Mouse (Mus musculus) Patski (cell line): Measurements from ENCODE around the gene Ppp4r1. TPM values are rescaled to one million over a fixed set of nuclear protein-coding genes. Genes with fewer than 3 reads are reported as not detected.

ENCODE experiments used
- ATAC-seq: fragments of 100-300 bp; one replicate; pipeline ENCODE4 v1.8.0; 2021
- CTCF ChIA-PET: fragments of 350-600 bp; sonication (Branson Sonifier 250); formaldehyde crosslinking; loops from one replicate; lab custom pipeline; 2022; ENCODE audit warnings: inconsistent platforms; lab: Charles Lee
- POLR2A ChIA-PET: fragments of 350-600 bp; sonication (Branson Sonifier 250); formaldehyde crosslinking; loops from one replicate; lab custom pipeline; 2022; ENCODE audit warnings: antibody characterized with exemption, inconsistent platforms; lab: Charles Lee
- DNase-seq: peaks from one replicate; pipeline ENCODE4 v3.0.0-alpha.2; 2011; ENCODE audit warnings: low read depth, low spot score
- H3K27me3 ChIP-seq: fragments of 371-371 bp; one replicate; pipeline ENCODE4 v1.5.1; 2021
- CTCF ChIP-seq: fragments of 100-300 bp; IDR thresholded peaks from one replicate; pipeline ENCODE4 v1.5.1; 2021
- in situ Hi-C: fragments of 300-500 bp; cut with MboI; formaldehyde crosslinking; loops from 3 replicates; pipeline ENCODE4 v1.11.1; 2018; ENCODE audit warnings: low pct_unique_long_range_greater_than_20kb, mixed read lengths
- polyA plus RNA-seq: library from polyadenylated mRNA; unstranded; gene quantifications from one replicate; pipeline ENCODE4 v1.2.3, GENCODE M21; 2021

The Ppp4r1 gene
- polyA plus RNA-seq, 1 experiment from 2014 or later = 82.3 TPM

- ChIA-PET CTCF (no interaction called here), POLR2A (no interaction called here)
- H3K27me3 ChIP-seq = no peaks in the 10 kb centered on the region
- in situ Hi-C loops = no loop called here
- TF ChIP-seq CTCF = no peak
- no peak for ATAC-seq
- no peak for DNase-seq
These were observed 36.1 kb upstream of the Ppp4r1 start for GRCm38 (mm10) chr17:65746314-65746713.

- in situ Hi-C loops = no loop called here
- ChIA-PET CTCF (interaction anchor here (1.2 to 1.5 kb wide), 2 partner anchors 10 to 11 kb away, joined by 3 to 4 read pairs; no protein-coding TSS in a partner anchor), POLR2A (no interaction called here)
- ATAC-seq = no peak
- no peak for DNase-seq
- H3K27me3 ChIP-seq = no peaks in the 10 kb centered on the region
- TF ChIP-seq CTCF = no peak
These were observed 33.4 kb upstream of the Ppp4r1 start for GRCm38 (mm10) chr17:65748997-65749396.

- DNase-seq (no peak), ATAC-seq (no peak)
- POLR2A ChIA-PET = no interaction called here
- no peaks in the 10 kb centered on the region for H3K27me3 ChIP-seq
- no peak for TF ChIP-seq CTCF
- in situ Hi-C loops = no loop called here
- CTCF ChIA-PET = interaction anchor here (1.3 kb wide), 1 partner anchor 11 kb away, joined by 4 read pairs; no protein-coding TSS in a partner anchor
These were observed 32.6 kb upstream of the Ppp4r1 start for GRCm38 (mm10) chr17:65749803-65750202.

DNA sequence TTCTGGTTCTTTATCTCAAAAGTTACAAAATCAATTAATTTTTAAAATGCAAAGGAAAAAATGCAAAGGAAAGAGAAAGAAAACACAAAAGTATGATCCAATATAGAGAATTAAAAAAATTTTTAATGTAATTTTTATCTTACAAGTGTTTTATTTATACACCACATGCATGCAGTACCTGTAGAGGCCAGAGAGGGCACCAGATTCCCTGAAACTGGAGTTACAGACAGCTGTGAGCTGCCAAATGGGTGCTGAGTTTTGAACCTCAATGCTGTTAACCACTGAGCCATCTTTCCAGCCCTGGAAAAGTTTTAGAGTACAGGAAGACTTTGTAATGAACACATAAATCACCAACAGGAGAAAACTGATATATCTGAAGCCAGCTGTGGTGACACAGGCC is 32.1 kb upstream of the Ppp4r1 start:
- peak; percentile 49 for TF ChIP-seq CTCF
- DNase-seq = no peak
- in situ Hi-C loops = no loop called here
- no peak for ATAC-seq
- no peaks in the 10 kb centered on the region for H3K27me3 ChIP-seq
- ChIA-PET CTCF (interaction anchor here (1.3 kb wide), 1 partner anchor 11 kb away, joined by 4 read pairs; no protein-coding TSS in a partner anchor), POLR2A (no interaction called here)

DNA sequence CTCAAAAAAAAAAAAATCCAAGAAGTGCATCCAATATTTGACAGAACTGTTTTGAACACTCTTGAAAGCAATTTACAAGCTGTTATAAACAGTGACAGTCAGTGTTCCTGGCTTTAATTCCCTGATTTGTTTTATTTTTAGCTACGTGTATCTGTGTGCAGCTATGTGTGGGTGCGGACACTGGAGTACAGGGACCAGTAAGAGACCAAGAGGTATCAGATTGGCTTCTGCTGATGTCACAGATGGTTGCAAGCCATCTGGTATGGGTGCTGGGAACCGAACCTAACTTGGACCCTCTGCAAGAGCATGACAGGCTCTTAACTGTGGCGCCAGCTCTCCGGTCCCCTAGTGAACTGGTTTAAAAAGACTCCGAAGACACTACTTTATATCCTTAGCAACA is 29.2 kb upstream of the Ppp4r1 start:
- ATAC-seq (no peak), DNase-seq (no peak)
- in situ Hi-C loops = no loop called here
- POLR2A ChIA-PET = interaction anchor here (0.6 to 1.9 kb wide), 3 partner anchors 11 to 82 kb away, joined by 4 read pairs; partner anchors contain the start of gene Rab31
- no peak for TF ChIP-seq CTCF
- no peaks in the 10 kb centered on the region for H3K27me3 ChIP-seq
- CTCF ChIA-PET = interaction anchor here (1.1 to 1.2 kb wide), 2 partner anchors 20 to 51 kb away, joined by 3 to 4 read pairs; no protein-coding TSS in a partner anchor

GRCm38 (mm10) chr17:65755857-65756256 is 26.5 kb upstream of the Ppp4r1 start:
- ATAC-seq (no peak), DNase-seq (no peak)
- ChIA-PET POLR2A (no interaction called here), CTCF (no interaction called here)
- in situ Hi-C loops = no loop called here
- TF ChIP-seq CTCF = no peak
- H3K27me3 ChIP-seq = no peaks in the 10 kb centered on the region

GRCm38 (mm10) chr17:65757150-65757549 is 25.2 kb upstream of the Ppp4r1 start:
- ATAC-seq = no peak
- CTCF ChIA-PET = no interaction called here
- DNase-seq = no peak
- no peaks in the 10 kb centered on the region for H3K27me3 ChIP-seq
- POLR2A ChIA-PET = no interaction called here
- TF ChIP-seq CTCF = no peak
- in situ Hi-C loops = no loop called here

DNA sequence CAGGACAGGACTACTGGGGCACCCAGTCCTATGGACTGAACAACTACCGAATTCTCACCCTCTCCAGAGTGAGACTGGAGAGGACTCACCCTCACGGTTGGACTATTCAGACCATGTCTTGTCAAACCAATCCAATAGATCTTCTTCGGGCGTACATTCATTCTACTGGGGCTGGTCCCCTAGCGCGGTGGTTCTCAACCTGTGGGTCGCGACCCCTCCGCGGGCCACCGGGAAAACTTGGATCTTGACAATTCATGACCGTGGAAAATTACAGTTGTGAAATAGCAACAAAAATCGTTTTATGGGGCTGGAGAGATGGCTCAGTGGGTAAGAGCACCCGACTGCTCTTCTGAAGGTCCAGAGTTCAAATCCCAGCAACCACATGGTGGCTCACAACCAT is 19.2 kb upstream of the Ppp4r1 start:
- DNase-seq = no peak
- ChIA-PET CTCF (no interaction called here), POLR2A (no interaction called here)
- H3K27me3 ChIP-seq = no peaks in the 10 kb centered on the region
- in situ Hi-C loops = no loop called here
- no peak for ATAC-seq
- TF ChIP-seq CTCF = no peak

DNA sequence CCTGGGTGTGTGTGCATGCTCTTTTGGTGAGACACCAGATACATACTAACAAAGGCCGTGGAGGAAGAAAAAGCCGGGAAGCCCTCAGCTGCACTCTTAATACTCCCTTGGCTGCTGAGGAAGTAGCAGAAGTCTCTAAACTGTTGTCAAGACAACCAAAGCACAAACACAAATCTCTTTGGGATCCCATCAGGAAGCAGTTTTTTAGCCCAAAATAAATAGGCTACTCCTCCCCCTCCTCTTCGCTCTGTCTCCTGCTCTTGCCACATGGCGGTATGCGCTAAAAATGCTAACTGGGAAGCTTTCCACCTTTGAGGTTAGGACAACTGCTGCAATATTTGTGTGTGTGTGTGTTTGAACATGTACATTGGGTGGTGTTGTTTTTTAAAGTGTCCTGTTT is 13.9 kb upstream of the Ppp4r1 start:
- ATAC-seq = no peak
- no peak for DNase-seq
- in situ Hi-C loops = no loop called here
- ChIA-PET POLR2A (interaction anchor here (0.6 kb wide), 1 partner anchor 13 kb away, joined by 3 read pairs; no protein-coding TSS in a partner anchor), CTCF (no interaction called here)
- no peaks in the 10 kb centered on the region for H3K27me3 ChIP-seq
- no peak for TF ChIP-seq CTCF

GRCm38 (mm10) chr17:65770982-65771915 is 11.1 kb upstream of the Ppp4r1 start:
- in situ Hi-C loops = loop anchor here (5.0 kb wide), 2 partner anchors 64 to 164 kb away; no protein-coding TSS in a partner anchor
- no peak for TF ChIP-seq CTCF
- POLR2A ChIA-PET = no interaction called here
- H3K27me3 ChIP-seq = no peaks in the 10 kb centered on the region
- no peak for DNase-seq
- CTCF ChIA-PET = interaction anchor here (0.5 kb wide), 1 partner anchor 13 kb away, joined by 3 read pairs; no protein-coding TSS in a partner anchor
- ATAC-seq = no peak
